Mouse (Mus musculus): ENCODE measurements around the gene Apba2. TPM values are rescaled to one million over a fixed set of nuclear protein-coding genes. Genes with fewer than 3 reads are reported as not detected.

Apba2 gene
- polyA plus RNA-seq, 1 experiment: 1.8 TPM

- whole genome bisulfite sequencing: 80% methylated on average over 6 of the region's 6 CpGs
- no peak overlapping the region for H3K4me3 ChIP-seq (replicated peaks; ENCODE audit: extremely low read depth, low read depth, low read length)
- TF ChIP-seq CTCF (IDR thresholded peaks at IDR 0.05; ENCODE audit: insufficient read depth, low read length) (no peak), POLR2A (IDR thresholded peaks at IDR 0.05; ENCODE audit: borderline replicate concordance, extremely low read depth, low read depth, low read length) (no peak)
- H3K4me1 ChIP-seq (ENCODE audit: control insufficient read depth, insufficient read depth, low read length): no peaks in the 10 kb centered on the region
- no peak for DNase-seq
Observed at GRCm38 (mm10) chr7:64725967-64726695, 224.6 kb downstream of the Apba2 start.

GRCm38 (mm10) chr7:64728181-64728591 lies 226.7 kb downstream of the Apba2 start:
- WGBS: 78% methylated on average over 5 of the region's 5 CpGs
- TF ChIP-seq CTCF (IDR thresholded peaks at IDR 0.05; ENCODE audit: insufficient read depth, low read length) (no peak), POLR2A (IDR thresholded peaks at IDR 0.05; ENCODE audit: borderline replicate concordance, extremely low read depth, low read depth, low read length) (no peak)
- Histone ChIP-seq H3K4me1 (ENCODE audit: control insufficient read depth, insufficient read depth, low read length) (no peaks in the 10 kb centered on the region), H3K4me3 (replicated peaks; ENCODE audit: extremely low read depth, low read depth, low read length) (no peak overlapping the region)
- DNase-seq: no peak

GRCm38 (mm10) chr7:64728816-64729215 lies 227.3 kb downstream of the Apba2 start:
- no peak overlapping the region for H3K4me3 ChIP-seq (replicated peaks; ENCODE audit: extremely low read depth, low read depth, low read length)
- DNase-seq: no peak
- H3K4me1 ChIP-seq (ENCODE audit: control insufficient read depth, insufficient read depth, low read length): no peaks in the 10 kb centered on the region
- TF ChIP-seq CTCF (IDR thresholded peaks at IDR 0.05; ENCODE audit: insufficient read depth, low read length): no peak
- TF ChIP-seq POLR2A (IDR thresholded peaks at IDR 0.05; ENCODE audit: borderline replicate concordance, extremely low read depth, low read depth, low read length): no peak
- 21% methylated on average over 3 of the region's 3 CpGs for WGBS

GRCm38 (mm10) chr7:64729785-64730184 lies 228.3 kb downstream of the Apba2 start:
- no peaks in the 10 kb centered on the region for H3K4me1 ChIP-seq (ENCODE audit: control insufficient read depth, insufficient read depth, low read length)
- 28% methylated on average over 7 of the region's 7 CpGs for WGBS
- DNase-seq: no peak
- TF ChIP-seq CTCF (IDR thresholded peaks at IDR 0.05; ENCODE audit: insufficient read depth, low read length) (peak; percentile 44; the same call in 1 of the 2 replicates), POLR2A (IDR thresholded peaks at IDR 0.05; ENCODE audit: borderline replicate concordance, extremely low read depth, low read depth, low read length) (no peak)
- H3K4me3 ChIP-seq (replicated peaks; ENCODE audit: extremely low read depth, low read depth, low read length): no peak overlapping the region

GRCm38 (mm10) chr7:64739131-64739530 lies 237.6 kb downstream of the Apba2 start:
- no peak for TF ChIP-seq CTCF (IDR thresholded peaks at IDR 0.05; ENCODE audit: insufficient read depth, low read length)
- no peak for TF ChIP-seq POLR2A (IDR thresholded peaks at IDR 0.05; ENCODE audit: borderline replicate concordance, extremely low read depth, low read depth, low read length)
- H3K4me1 ChIP-seq (ENCODE audit: control insufficient read depth, insufficient read depth, low read length): no peaks in the 10 kb centered on the region
- 82% methylated on average over 11 of the region's 11 CpGs for WGBS
- no peak overlapping the region for H3K4me3 ChIP-seq (replicated peaks; ENCODE audit: extremely low read depth, low read depth, low read length)
- no peak for DNase-seq

GRCm38 (mm10) chr7:64741333-64742307 lies 240.1 kb downstream of the Apba2 start:
- Histone ChIP-seq H3K4me1 (ENCODE audit: control insufficient read depth, insufficient read depth, low read length) (no peaks in the 10 kb centered on the region), H3K4me3 (replicated peaks; ENCODE audit: extremely low read depth, low read depth, low read length) (no peak overlapping the region)
- TF ChIP-seq POLR2A (IDR thresholded peaks at IDR 0.05; ENCODE audit: borderline replicate concordance, extremely low read depth, low read depth, low read length) (no peak), CTCF (IDR thresholded peaks at IDR 0.05; ENCODE audit: insufficient read depth, low read length) (peak; percentile 90)
- 27% methylated on average over 8 of the region's 8 CpGs for WGBS
- DNase-seq: peak; percentile 54

- no peaks in the 10 kb centered on the region for H3K4me1 ChIP-seq (ENCODE audit: control insufficient read depth, insufficient read depth, low read length)
- no peak overlapping the region for H3K4me3 ChIP-seq (replicated peaks; ENCODE audit: extremely low read depth, low read depth, low read length)
- 82% methylated on average over 7 of the region's 7 CpGs for WGBS
- TF ChIP-seq POLR2A (IDR thresholded peaks at IDR 0.05; ENCODE audit: borderline replicate concordance, extremely low read depth, low read depth, low read length) (no peak), CTCF (IDR thresholded peaks at IDR 0.05; ENCODE audit: insufficient read depth, low read length) (no peak)
- no peak for DNase-seq
Observed at GRCm38 (mm10) chr7:64743610-64744009, 242.1 kb downstream of the Apba2 start.

- Histone ChIP-seq H3K4me3 (replicated peaks; ENCODE audit: extremely low read depth, low read depth, low read length) (no peak overlapping the region), H3K4me1 (ENCODE audit: control insufficient read depth, insufficient read depth, low read length) (no peaks in the 10 kb centered on the region)
- WGBS: 29% methylated on average over 5 of the region's 5 CpGs
- TF ChIP-seq CTCF (IDR thresholded peaks at IDR 0.05; ENCODE audit: insufficient read depth, low read length) (peak; percentile 92), POLR2A (IDR thresholded peaks at IDR 0.05; ENCODE audit: borderline replicate concordance, extremely low read depth, low read depth, low read length) (no peak)
- DNase-seq: peak; percentile 39
Observed at GRCm38 (mm10) chr7:64751465-64751864, 250.0 kb downstream of the Apba2 start.

GRCm38 (mm10) chr7:64752133-64752532 lies 250.6 kb downstream of the Apba2 start:
- H3K4me3 ChIP-seq (replicated peaks; ENCODE audit: extremely low read depth, low read depth, low read length): no peak overlapping the region
- DNase-seq: no peak
- 87% methylated on average over 7 of the region's 7 CpGs for WGBS
- H3K4me1 ChIP-seq (ENCODE audit: control insufficient read depth, insufficient read depth, low read length): no peaks in the 10 kb centered on the region
- TF ChIP-seq POLR2A (IDR thresholded peaks at IDR 0.05; ENCODE audit: borderline replicate concordance, extremely low read depth, low read depth, low read length): no peak
- no peak for TF ChIP-seq CTCF (IDR thresholded peaks at IDR 0.05; ENCODE audit: insufficient read depth, low read length)

Data from lung, adult 2 months (tissue).